Mouse (Mus musculus) forebrain, embryonic 13.5 days (tissue): ENCODE results near the gene Klhl10. TPM values are rescaled to one million over a fixed set of nuclear protein-coding genes. Genes with fewer than 3 reads are reported as not detected.

Experiments
- ATAC-seq: fragments of 200-750 bp; cut with Nextera tagmentation; 2 replicates; pipeline ENCODE4 v1.8.0; 2017
- H3K27ac ChIP-seq: fragments of 300-500 bp; sonication (generic); 2 replicates; pipeline ENCODE4 v1.5.1; 2015; ENCODE audit warnings: inconsistent platforms, mild to moderate bottlenecking, moderate library complexity
- H3K27me3 ChIP-seq: fragments of 300-500 bp; sonication (generic); 2 replicates; pipeline ENCODE4 v1.6.1; 2015; ENCODE audit warnings: mild to moderate bottlenecking, inconsistent platforms
- H3K36me3 ChIP-seq: fragments of 300-500 bp; sonication (generic); 2 replicates; pipeline ENCODE4 v1.6.1; 2015; ENCODE audit warnings: mild to moderate bottlenecking, inconsistent platforms; ENCODE audit not compliant: poor library complexity, severe bottlenecking
- H3K4me1 ChIP-seq: fragments of 300-500 bp; sonication (generic); 2 replicates; pipeline ENCODE4 v1.6.1; 2015; ENCODE audit warnings: inconsistent platforms
- H3K4me2 ChIP-seq: fragments of 300-500 bp; sonication (generic); 2 replicates; pipeline ENCODE4 v1.6.1; 2015; ENCODE audit warnings: inconsistent platforms, mild to moderate bottlenecking, moderate library complexity
- H3K4me3 ChIP-seq: fragments of 300-500 bp; sonication (generic); 2 replicates; pipeline ENCODE4 v1.5.1; 2015; ENCODE audit warnings: mild to moderate bottlenecking, inconsistent platforms
- H3K9ac ChIP-seq: fragments of 300-500 bp; sonication (generic); 2 replicates; pipeline ENCODE4 v1.6.1; 2015; ENCODE audit warnings: mild to moderate bottlenecking, inconsistent platforms
- H3K9me3 ChIP-seq: fragments of 300-500 bp; sonication (generic); replicated peaks from 2 replicates; pipeline ENCODE4 v1.6.1; 2016; ENCODE audit warnings: inconsistent platforms
- WGBS: fragments of 180-500 bp; shearing (Covaris S2); methylation state at CpG from one replicate; pipeline ENCODE4 v1.1.7; 2015; 5-methylcytosine and 5-hydroxymethylcytosine counted together
- polyA plus RNA-seq: library from polyadenylated mRNA; unstranded; fragments of >200 nt; fragmentation: Nextera tagmentation; extraction: Ambion mirVana; gene quantifications from 2 replicates; pipeline ENCODE4 v1.2.1, GENCODE M21; 2015

The Klhl10 gene
- polyA plus RNA-seq, 1 experiment from 2014 or later = 0.70 TPM

DNA sequence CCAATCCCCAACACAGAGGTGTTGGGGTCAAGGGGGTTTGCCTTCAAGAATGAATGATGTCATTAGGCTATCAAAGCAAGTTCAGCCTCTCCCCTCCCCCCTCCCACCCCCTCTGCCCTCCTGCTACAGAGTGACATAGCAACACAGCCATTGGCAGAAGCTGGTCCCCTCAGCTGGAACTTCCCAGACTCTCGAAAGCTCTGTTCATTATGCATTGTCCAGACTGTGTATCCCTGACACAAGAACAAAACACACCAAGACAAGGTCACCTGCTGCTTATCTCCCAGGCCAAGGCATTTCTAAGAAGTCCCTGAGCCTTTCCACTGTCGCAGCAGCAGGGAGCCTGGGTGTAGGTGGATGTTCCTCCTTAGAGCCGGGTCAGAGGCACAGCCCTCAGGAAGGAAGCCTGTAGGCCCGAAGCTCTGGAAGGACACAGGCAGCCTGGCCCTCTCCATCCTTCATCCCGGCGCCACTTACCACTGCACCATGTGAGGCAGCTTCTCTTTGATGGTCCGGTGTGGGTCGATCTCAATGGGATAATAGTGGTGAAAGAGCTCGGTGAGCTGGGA lies 6.0 kb upstream of the Klhl10 start:
- Histone ChIP-seq H3K27me3 (no peaks in the 10 kb centered on the region), H3K27ac (no peak overlapping the region), H3K36me3 (peaks cover 66% of the 10 kb centered on the region), H3K4me3 (no peak overlapping the region), H3K4me1 (peaks cover 11% of the 10 kb centered on the region), H3K4me2 (no peak overlapping the region), H3K9ac (no peak overlapping the region), H3K9me3 (no peaks in the 10 kb centered on the region)
- 67% methylated on average over 9 of the region's 9 CpGs for WGBS
- no peak for ATAC-seq

GRCm38 (mm10) chr11:100437901-100438300 lies 3.8 kb upstream of the Klhl10 start:
- H3K9me3 ChIP-seq = no peaks in the 10 kb centered on the region
- H3K27ac ChIP-seq = no peak overlapping the region
- H3K36me3 ChIP-seq = peaks cover 51% of the 10 kb centered on the region
- H3K4me3 ChIP-seq = no peak overlapping the region
- no peaks in the 10 kb centered on the region for H3K27me3 ChIP-seq
- WGBS = 83% methylated on average over 1 of the region's 1 CpGs
- H3K4me1 ChIP-seq = peaks cover 18% of the 10 kb centered on the region
- no peak for ATAC-seq
- no peak overlapping the region for H3K9ac ChIP-seq
- no peak overlapping the region for H3K4me2 ChIP-seq

DNA sequence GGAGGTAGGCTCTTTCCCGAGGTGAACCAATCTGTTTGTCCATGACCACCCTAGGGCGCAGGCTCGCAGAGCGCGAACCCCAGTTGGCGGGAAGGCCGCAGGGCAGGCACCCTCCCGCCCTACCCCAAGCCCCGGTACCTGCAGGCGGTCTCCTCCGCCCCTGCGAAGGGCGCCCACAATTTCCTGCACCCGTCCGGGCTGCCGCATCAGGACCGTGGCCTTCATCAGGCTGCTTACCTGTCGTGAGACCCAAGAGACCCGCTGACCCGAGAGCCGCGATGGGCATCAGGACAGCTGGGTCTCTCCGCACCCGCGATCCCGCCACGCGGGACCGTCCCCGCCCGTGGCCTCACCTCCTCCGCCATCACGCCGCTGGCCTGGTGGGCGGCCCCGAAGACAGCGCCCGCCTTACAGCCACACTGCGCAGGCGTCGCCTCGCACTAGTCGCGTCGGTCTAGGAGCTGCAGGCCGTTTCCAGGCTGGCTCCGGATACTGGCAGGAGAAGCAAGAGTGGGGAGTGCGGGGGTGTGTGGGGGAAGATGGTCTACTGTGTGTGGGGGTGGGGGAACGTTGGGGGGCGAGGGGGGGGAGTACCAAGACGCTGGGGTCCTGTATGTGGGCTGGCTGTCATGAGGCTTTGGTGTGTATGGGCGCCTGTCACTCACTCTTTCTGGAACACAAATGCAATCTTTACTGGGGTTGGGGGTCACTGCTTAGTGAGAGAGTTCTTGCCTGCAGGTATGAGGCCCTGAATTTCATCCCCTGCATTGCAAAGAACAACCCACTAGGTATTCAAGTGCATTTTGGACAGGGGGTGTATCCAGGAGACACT lies 810 bp upstream of the Klhl10 start:
- no peaks in the 10 kb centered on the region for H3K27me3 ChIP-seq
- H3K4me1 ChIP-seq = peaks cover 18% of the 10 kb centered on the region
- peak overlapping the region; percentile 79 for H3K4me3 ChIP-seq
- peaks cover 24% of the 10 kb centered on the region for H3K36me3 ChIP-seq
- H3K9ac ChIP-seq = peak overlapping the region; percentile 92
- H3K4me2 ChIP-seq = peak overlapping the region; percentile 80
- 1% methylated on average over 51 of the region's 52 CpGs for WGBS
- no peak overlapping the region; the same call in 1 of the 2 replicates for H3K27ac ChIP-seq
- peak; percentile 98 for ATAC-seq
- H3K9me3 ChIP-seq = no peaks in the 10 kb centered on the region

GRCm38 (mm10) chr11:100442625-100443024 lies 908 bp downstream of the Klhl10 start:
- Histone ChIP-seq H3K36me3 (peaks cover 6% of the 10 kb centered on the region; the same call in 1 of the 2 replicates), H3K27ac (no peak overlapping the region), H3K4me1 (peaks cover 18% of the 10 kb centered on the region), H3K27me3 (no peaks in the 10 kb centered on the region), H3K9me3 (no peaks in the 10 kb centered on the region), H3K4me2 (no peak overlapping the region), H3K9ac (no peak overlapping the region), H3K4me3 (no peak overlapping the region)
- WGBS = 78% methylated on average over 6 of the region's 6 CpGs
- ATAC-seq = no peak

GRCm38 (mm10) chr11:100457247-100457646 lies 15.5 kb downstream of the Klhl10 start:
- Histone ChIP-seq H3K27ac (no peak overlapping the region), H3K9me3 (no peaks in the 10 kb centered on the region), H3K27me3 (no peaks in the 10 kb centered on the region), H3K4me3 (no peak overlapping the region), H3K9ac (no peak overlapping the region), H3K4me1 (no peaks in the 10 kb centered on the region), H3K36me3 (peaks cover 46% of the 10 kb centered on the region), H3K4me2 (no peak overlapping the region)
- no peak for ATAC-seq
- 85% methylated on average over 4 of the region's 4 CpGs for WGBS

DNA sequence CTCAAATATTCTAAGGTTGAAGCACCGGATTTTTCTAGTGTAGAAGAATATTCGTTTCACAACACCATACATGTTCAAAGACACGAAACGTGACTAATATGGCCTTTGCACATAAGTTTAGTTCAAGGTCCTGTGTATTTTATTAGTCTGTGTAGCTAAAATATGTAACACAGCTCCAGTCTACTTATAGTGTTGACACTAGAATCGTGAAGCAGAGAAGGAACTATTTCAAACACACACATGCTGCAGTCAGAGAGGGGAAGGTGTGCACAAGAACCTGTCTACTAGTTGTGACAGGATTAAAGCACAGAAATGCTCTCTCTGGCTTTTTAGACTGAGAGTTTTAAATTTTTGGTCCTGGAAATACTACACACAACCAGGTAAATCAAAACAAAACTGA lies 16.0 kb downstream of the Klhl10 start:
- Histone ChIP-seq H3K27ac (no peak overlapping the region), H3K9me3 (no peaks in the 10 kb centered on the region), H3K4me1 (no peaks in the 10 kb centered on the region), H3K4me2 (no peak overlapping the region), H3K36me3 (peaks cover 51% of the 10 kb centered on the region), H3K27me3 (no peaks in the 10 kb centered on the region), H3K4me3 (no peak overlapping the region), H3K9ac (no peak overlapping the region)
- no peak for ATAC-seq
- 94% methylated on average over 5 of the region's 5 CpGs for WGBS

DNA sequence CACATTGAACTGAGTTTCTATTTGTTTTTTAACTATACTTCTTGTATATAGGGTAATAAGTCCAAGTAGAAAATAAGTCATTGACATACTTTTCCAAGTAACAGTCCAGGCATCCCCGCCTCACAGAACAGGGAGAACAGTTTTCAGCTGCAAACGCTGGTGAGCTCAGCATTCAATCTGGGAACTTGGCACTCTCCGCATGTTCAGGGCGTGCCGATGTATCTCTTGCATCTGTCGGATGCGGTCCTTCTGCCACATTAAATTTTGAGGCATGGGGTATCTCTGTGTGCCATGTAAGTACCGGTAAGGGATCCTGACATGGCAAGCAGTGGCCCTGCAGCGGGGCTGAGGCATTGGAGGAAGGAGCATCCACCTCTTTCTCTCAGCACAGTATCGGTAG lies 21.0 kb downstream of the Klhl10 start:
- Histone ChIP-seq H3K4me1 (no peaks in the 10 kb centered on the region), H3K36me3 (peaks cover 54% of the 10 kb centered on the region), H3K4me2 (no peak overlapping the region), H3K27me3 (no peaks in the 10 kb centered on the region), H3K9me3 (no peaks in the 10 kb centered on the region), H3K9ac (no peak overlapping the region), H3K27ac (no peak overlapping the region), H3K4me3 (no peak overlapping the region)
- no peak for ATAC-seq
- 96% methylated on average over 10 of the region's 10 CpGs for WGBS

- ATAC-seq = no peak
- peaks cover 45% of the 10 kb centered on the region for H3K36me3 ChIP-seq
These were observed 23.6 kb downstream of the Klhl10 start for GRCm38 (mm10) chr11:100465229-100465792.

DNA sequence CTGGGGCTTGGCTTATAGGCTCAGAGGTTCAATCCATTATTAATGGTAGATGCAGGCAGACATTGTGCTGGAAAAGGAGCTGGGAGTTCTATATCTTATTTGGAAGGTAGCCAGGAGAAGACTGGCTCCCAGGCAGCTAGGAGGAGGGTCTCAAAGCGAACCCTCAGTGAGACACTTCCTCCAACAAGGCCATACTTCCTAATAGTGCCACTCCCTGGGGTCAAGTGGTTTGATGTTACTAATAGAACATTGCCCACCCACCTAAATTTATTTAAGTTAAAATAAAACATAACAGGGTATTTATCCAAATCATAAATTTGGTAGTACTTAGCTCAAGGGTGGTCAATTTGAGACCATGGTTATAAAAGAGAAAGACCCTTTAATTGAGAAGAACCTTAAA lies 24.1 kb downstream of the Klhl10 start:
- Histone ChIP-seq H3K4me1 (peaks cover 13% of the 10 kb centered on the region), H3K4me2 (no peak overlapping the region), H3K4me3 (no peak overlapping the region), H3K9me3 (no peaks in the 10 kb centered on the region), H3K27me3 (no peaks in the 10 kb centered on the region), H3K36me3 (peaks cover 41% of the 10 kb centered on the region), H3K27ac (no peak overlapping the region), H3K9ac (no peak overlapping the region)
- WGBS = 90% methylated on average over 1 of the region's 1 CpGs
- no peak for ATAC-seq

More at GRCm38 (mm10) chr11:100465229-100465792, 23.6 kb downstream of the Klhl10 start:
- H3K27me3 ChIP-seq = no peaks in the 10 kb centered on the region
- H3K4me1 ChIP-seq = peaks cover 8% of the 10 kb centered on the region
- H3K9ac ChIP-seq = no peak overlapping the region
- WGBS = 89% methylated on average over 1 of the region's 1 CpGs
- H3K9me3 ChIP-seq = no peaks in the 10 kb centered on the region
- no peak overlapping the region for H3K4me3 ChIP-seq
- no peak overlapping the region for H3K27ac ChIP-seq
- no peak overlapping the region for H3K4me2 ChIP-seq

DNA sequence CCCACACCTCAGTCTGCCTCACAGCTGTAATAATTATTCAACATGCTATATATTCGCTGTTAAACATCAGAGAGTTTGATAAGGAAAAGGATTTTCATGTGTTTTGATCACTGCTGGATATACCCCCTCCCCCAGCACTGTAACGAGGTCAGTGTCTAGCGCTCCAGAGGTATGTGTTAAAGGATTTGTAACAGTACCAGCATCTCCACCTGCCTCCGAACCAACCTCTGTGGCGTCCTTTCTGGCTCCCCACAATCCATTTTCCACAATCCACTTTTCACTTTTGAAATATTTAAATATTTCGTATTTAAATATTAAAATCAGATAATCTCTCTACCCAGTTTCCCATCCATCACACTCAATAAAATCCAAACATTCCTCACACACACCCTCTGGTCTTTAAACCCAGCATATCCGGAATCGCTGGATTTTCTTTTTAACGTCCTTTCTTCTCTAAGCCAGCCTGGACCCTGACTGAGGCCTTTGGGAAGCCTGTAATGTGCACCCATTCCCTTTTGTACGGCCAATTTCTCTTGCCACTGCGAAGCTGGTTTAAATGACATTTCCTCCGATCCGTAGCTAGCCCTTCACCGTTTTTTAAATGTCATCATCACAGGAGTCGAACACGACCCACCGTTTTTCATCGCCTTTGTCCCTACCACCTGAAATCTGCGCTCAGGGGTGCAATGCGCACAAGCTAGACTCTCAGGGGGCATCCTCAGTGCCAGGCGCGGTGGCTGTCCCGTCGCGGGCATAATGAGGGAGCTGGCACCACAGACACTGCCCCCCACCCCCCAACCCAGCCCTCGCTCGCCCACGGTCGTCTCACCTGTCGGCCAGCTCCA lies 29.9 kb downstream of the Klhl10 start:
- peak overlapping the region; percentile 96 for H3K4me3 ChIP-seq
- peaks cover 20% of the 10 kb centered on the region for H3K4me1 ChIP-seq
- peak overlapping the region; percentile 94 for H3K9ac ChIP-seq
- H3K4me2 ChIP-seq = peak overlapping the region; percentile 71
- H3K36me3 ChIP-seq = peaks cover 30% of the 10 kb centered on the region
- peak overlapping the region; percentile 85 for H3K27ac ChIP-seq
- ATAC-seq = no peak
- no peaks in the 10 kb centered on the region for H3K9me3 ChIP-seq
- 3% methylated on average over 30 of the region's 30 CpGs for WGBS
- no peaks in the 10 kb centered on the region for H3K27me3 ChIP-seq

- Histone ChIP-seq H3K9ac (peak within 1 kb of the TSS; percentile 94), H3K27ac (peak within 1 kb of the TSS; percentile 85), H3K27me3 (no peaks in the 10 kb centered on the region), H3K4me3 (peak within 1 kb of the TSS; percentile 96), H3K9me3 (no peaks in the 10 kb centered on the region), H3K4me1 (peaks cover 20% of the 10 kb centered on the region), H3K4me2 (peak within 1 kb of the TSS; percentile 71), H3K36me3 (peaks cover 31% of the 10 kb centered on the region)
- under 1% methylated on average over 83 of the region's 83 CpGs for WGBS
- ATAC-seq = peak; percentile 94
These were observed 30.6 kb downstream of the Klhl10 start, which contains the start of gene Klhl11 for GRCm38 (mm10) chr11:100472197-100472934. Gene Klhl11 (minus strand): TSS chr11:100472741.
